Mouse (Mus musculus) forebrain, embryonic 13.5 days (tissue): Measurements from ENCODE around the gene Tanc1. TPM values are rescaled to one million over a fixed set of nuclear protein-coding genes. Genes with fewer than 3 reads are reported as not detected.

Experiments
- ATAC-seq: fragments of 200-750 bp; cut with Nextera tagmentation; 2 replicates; pipeline ENCODE4 v1.8.0; 2017
- H3K27ac ChIP-seq: fragments of 300-500 bp; sonication (generic); 2 replicates; pipeline ENCODE4 v1.5.1; 2015; ENCODE audit warnings: inconsistent platforms, mild to moderate bottlenecking, moderate library complexity
- H3K27me3 ChIP-seq: fragments of 300-500 bp; sonication (generic); 2 replicates; pipeline ENCODE4 v1.6.1; 2015; ENCODE audit warnings: mild to moderate bottlenecking, inconsistent platforms
- H3K36me3 ChIP-seq: fragments of 300-500 bp; sonication (generic); 2 replicates; pipeline ENCODE4 v1.6.1; 2015; ENCODE audit warnings: mild to moderate bottlenecking, inconsistent platforms; ENCODE audit not compliant: poor library complexity, severe bottlenecking
- H3K4me1 ChIP-seq: fragments of 300-500 bp; sonication (generic); 2 replicates; pipeline ENCODE4 v1.6.1; 2015; ENCODE audit warnings: inconsistent platforms
- H3K4me2 ChIP-seq: fragments of 300-500 bp; sonication (generic); 2 replicates; pipeline ENCODE4 v1.6.1; 2015; ENCODE audit warnings: inconsistent platforms, mild to moderate bottlenecking, moderate library complexity
- H3K4me3 ChIP-seq: fragments of 300-500 bp; sonication (generic); 2 replicates; pipeline ENCODE4 v1.5.1; 2015; ENCODE audit warnings: mild to moderate bottlenecking, inconsistent platforms
- H3K9ac ChIP-seq: fragments of 300-500 bp; sonication (generic); 2 replicates; pipeline ENCODE4 v1.6.1; 2015; ENCODE audit warnings: mild to moderate bottlenecking, inconsistent platforms
- H3K9me3 ChIP-seq: fragments of 300-500 bp; sonication (generic); replicated peaks from 2 replicates; pipeline ENCODE4 v1.6.1; 2016; ENCODE audit warnings: inconsistent platforms
- WGBS: fragments of 180-500 bp; shearing (Covaris S2); methylation state at CpG from one replicate; pipeline ENCODE4 v1.1.7; 2015; 5-methylcytosine and 5-hydroxymethylcytosine counted together
- polyA plus RNA-seq: library from polyadenylated mRNA; unstranded; fragments of >200 nt; fragmentation: Nextera tagmentation; extraction: Ambion mirVana; gene quantifications from 2 replicates; pipeline ENCODE4 v1.2.1, GENCODE M21; 2015

Gene Tanc1
- polyA plus RNA-seq, 1 experiment from 2014 or later = 12.7 TPM

DNA sequence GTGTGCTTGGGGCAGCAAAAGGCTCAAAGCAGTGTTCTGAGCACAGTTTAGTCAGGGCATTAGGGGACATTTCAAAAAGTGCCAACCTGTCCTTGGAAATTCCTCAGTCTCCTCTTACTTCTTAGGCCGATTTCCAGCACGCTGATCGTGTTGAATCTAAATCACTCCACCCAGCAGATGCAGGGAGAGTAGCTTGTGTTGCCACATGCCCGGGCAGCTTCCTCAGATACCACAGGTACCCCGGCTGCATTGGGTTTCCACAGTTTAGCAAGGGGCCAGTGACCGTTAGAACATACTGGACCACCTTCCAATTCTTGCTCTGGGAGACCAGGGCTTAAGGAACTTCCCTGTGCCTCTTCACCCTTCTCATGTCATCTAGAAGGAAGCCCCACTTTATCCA lies 164.0 kb downstream of the Tanc1 start:
- H3K9me3 ChIP-seq = no peaks in the 10 kb centered on the region
- no peak overlapping the region for H3K9ac ChIP-seq
- no peaks in the 10 kb centered on the region for H3K27me3 ChIP-seq
- H3K4me2 ChIP-seq = no peak overlapping the region
- peaks cover 22% of the 10 kb centered on the region; the same call in 1 of the 2 replicates for H3K4me1 ChIP-seq
- H3K4me3 ChIP-seq = no peak overlapping the region
- no peak for ATAC-seq
- no peak overlapping the region for H3K27ac ChIP-seq
- WGBS = 73% methylated on average over 6 of the region's 6 CpGs
- no peaks in the 10 kb centered on the region for H3K36me3 ChIP-seq

DNA sequence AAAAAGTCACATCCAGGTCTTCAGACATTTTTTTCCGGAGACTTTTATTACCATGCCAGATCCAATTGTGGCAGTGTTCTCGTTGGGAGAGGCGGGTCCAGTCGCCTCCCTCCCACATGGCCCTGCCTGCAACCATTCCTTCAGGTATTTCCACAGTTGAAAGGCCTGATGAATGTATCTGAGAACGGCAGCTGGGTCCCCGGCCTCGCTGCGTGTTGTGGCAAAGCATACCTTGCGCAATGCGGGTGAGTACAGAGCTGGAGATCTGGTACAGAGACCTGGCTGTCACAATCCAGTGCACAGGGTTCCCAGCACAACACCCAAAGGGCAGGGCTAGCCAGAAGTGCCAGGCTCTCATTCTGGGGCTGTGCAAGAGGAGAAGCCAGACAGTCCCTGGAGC lies 167.5 kb downstream of the Tanc1 start:
- no peaks in the 10 kb centered on the region for H3K27me3 ChIP-seq
- 90% methylated on average over 10 of the region's 10 CpGs for WGBS
- H3K36me3 ChIP-seq = no peaks in the 10 kb centered on the region
- H3K4me2 ChIP-seq = no peak overlapping the region
- H3K9me3 ChIP-seq = no peaks in the 10 kb centered on the region
- 0 out of 2 replicates have a peak, but pooled peaks cover 5% of the 10 kb centered on the region for H3K4me1 ChIP-seq
- H3K9ac ChIP-seq = no peak overlapping the region
- H3K27ac ChIP-seq = no peak overlapping the region
- no peak overlapping the region for H3K4me3 ChIP-seq
- no peak for ATAC-seq

DNA sequence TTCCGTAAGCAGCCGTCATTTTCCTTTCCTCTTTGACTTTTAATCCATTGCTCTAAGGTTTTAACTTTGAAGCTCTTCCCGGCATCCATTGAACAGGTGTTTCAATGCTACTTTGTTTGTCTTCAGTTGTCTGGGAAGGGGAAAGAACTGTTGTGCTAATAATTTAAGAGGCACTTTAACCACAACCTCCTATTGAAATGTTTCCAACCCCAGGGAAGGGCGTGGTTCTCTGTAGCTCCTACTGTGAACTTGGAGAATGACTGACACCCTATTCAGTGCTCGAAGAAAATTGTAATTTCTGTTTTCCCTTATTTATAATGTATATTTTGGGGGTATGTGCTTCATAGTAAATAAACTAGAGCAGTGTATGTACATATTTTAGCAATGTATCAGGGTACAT lies 168.4 kb downstream of the Tanc1 start:
- Histone ChIP-seq H3K27me3 (no peaks in the 10 kb centered on the region), H3K9ac (no peak overlapping the region), H3K9me3 (no peaks in the 10 kb centered on the region), H3K27ac (no peak overlapping the region), H3K36me3 (peaks cover 1% of the 10 kb centered on the region; the same call in 1 of the 2 replicates), H3K4me2 (no peak overlapping the region), H3K4me1 (0 out of 2 replicates have a peak, but pooled peaks cover 5% of the 10 kb centered on the region), H3K4me3 (no peak overlapping the region)
- 80% methylated on average over 5 of the region's 5 CpGs for WGBS
- ATAC-seq = no peak

DNA sequence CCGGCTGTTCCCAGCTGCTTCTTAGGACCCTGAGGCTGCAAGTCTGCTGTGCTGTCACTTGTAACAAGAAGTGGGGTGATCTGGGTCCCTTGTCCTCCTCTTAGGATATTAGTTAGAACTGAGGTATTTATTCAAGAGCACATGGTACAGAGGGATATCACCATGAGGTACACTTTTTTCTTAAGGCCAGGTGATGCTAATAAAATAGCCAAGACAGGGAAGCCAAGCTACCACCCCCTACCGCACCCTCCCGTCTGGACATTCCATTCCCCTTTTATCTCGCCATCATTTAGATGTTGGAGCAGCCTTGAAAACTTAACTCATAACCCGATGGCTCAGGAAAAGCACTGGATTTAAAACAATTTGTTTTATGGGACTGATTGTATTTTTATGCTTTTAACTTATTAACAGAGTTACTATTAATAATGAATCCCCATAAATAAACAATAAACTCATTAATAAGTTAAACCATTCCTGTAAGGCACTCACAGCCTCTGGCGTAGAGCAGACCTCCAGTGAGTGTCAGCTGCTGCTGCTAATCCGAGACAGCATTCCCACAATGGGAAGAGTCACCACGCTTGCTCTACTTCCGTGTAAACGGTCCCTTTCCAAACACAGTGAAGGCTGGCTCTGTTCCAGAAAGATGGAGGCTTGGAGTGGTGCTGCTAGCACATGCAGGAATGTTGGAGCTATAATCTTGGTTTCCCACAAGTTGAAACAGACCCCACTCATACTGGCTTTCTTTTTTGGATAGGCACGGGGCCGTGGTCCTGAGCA lies 171.4 kb downstream of the Tanc1 start:
- no peaks in the 10 kb centered on the region for H3K9me3 ChIP-seq
- H3K27me3 ChIP-seq = no peaks in the 10 kb centered on the region
- H3K9ac ChIP-seq = no peak overlapping the region
- no peak overlapping the region for H3K4me3 ChIP-seq
- H3K4me1 ChIP-seq = peaks cover 9% of the 10 kb centered on the region; the same call in 1 of the 2 replicates
- no peak overlapping the region for H3K4me2 ChIP-seq
- 70% methylated on average over 12 of the region's 12 CpGs for WGBS
- H3K36me3 ChIP-seq = peaks cover 11% of the 10 kb centered on the region; the same call in 1 of the 2 replicates
- no peak overlapping the region for H3K27ac ChIP-seq
- ATAC-seq = peak; percentile 50; the same call in 1 of the 2 replicates

DNA sequence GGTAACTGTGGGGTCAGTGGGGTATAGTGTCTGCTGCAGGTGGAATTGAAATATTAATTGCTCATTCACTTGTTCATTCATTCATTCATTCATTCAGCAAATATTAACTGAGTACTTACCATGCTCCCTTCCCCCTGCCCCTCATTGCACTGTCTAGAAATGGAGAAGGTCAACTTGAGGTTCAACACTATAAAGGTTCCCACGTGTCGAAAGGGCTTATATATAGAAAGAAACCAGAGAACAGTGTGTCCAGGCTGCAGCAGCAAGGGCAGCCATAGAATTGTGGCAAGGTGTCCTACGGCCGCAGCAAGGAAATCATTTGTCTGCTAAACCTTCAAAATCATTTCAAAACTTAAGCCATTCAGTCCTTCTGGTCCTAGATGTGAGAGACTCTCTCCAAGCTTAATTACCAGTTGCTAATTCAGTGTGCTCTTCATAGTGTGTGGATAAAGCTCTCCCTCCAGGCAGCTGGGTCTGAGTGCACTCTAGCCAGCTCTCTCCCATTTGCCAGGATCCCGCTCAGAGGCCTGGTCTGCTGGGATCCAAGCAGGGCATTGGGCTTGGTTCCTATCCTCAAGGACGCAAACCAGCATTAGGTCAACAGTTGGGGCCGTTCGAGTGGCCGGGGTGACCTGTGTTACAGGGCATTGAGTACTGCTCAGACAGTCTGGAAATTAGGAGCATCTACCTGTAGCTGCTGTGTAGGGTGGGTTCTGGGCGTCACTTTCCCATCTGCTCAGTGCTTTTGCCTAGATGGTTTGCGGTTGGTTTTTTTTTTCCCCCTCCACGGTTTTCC lies 172.2 kb downstream of the Tanc1 start:
- peaks cover 11% of the 10 kb centered on the region; the same call in 1 of the 2 replicates for H3K36me3 ChIP-seq
- no peak overlapping the region for H3K9ac ChIP-seq
- WGBS = 91% methylated on average over 12 of the region's 12 CpGs

DNA sequence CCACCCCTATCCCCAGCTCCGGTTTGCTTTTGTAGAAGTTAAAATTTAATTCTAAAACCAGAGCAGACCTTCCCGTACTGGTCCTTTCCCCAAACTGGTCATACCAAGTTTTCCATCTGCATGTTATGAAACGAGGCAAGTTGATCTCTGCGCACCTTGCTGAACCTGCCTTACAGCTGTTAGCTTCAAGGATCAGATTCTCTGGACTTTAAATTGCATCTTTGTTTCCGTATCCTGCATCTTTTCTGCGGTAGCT lies 172.7 kb downstream of the Tanc1 start:
- no peak for ATAC-seq
- H3K4me1 ChIP-seq = peaks cover 21% of the 10 kb centered on the region; the same call in 1 of the 2 replicates
- 89% methylated on average over 6 of the region's 6 CpGs for WGBS

More for the DNA sequence above, 172.2 kb downstream of the Tanc1 start:
- Histone ChIP-seq H3K27ac (no peak overlapping the region), H3K27me3 (no peaks in the 10 kb centered on the region), H3K9me3 (no peaks in the 10 kb centered on the region), H3K4me3 (no peak overlapping the region), H3K4me1 (peaks cover 16% of the 10 kb centered on the region; the same call in 1 of the 2 replicates), H3K4me2 (no peak overlapping the region)
- no peak for ATAC-seq

DNA sequence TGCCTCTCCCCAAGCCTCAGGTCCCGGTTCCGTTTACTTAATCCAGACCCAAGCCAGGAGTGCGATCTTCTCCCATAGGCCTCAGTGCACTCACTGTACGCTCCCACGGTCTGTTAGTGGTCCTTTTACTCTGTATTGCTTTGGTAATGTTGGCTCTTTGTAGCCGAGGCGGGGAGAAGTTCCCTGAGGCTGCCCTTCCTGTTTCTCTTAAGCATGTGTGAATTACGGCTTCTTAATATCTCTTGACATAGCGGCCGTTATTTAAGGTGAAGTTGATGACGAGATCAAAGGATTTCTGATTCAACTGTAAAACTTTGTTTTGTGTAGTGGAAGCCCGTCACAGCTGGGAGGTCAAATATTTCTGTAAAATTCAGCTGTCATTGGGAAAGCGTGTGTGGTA lies 173.8 kb downstream of the Tanc1 start:
- Histone ChIP-seq H3K9me3 (no peaks in the 10 kb centered on the region), H3K9ac (no peak overlapping the region), H3K27me3 (no peaks in the 10 kb centered on the region), H3K27ac (no peak overlapping the region), H3K4me1 (peaks cover 21% of the 10 kb centered on the region; the same call in 1 of the 2 replicates), H3K4me2 (no peak overlapping the region), H3K4me3 (no peak overlapping the region), H3K36me3 (peaks cover 11% of the 10 kb centered on the region; the same call in 1 of the 2 replicates)
- 89% methylated on average over 13 of the region's 13 CpGs for whole genome bisulfite sequencing
- no peak for ATAC-seq

More for the DNA sequence above, 172.7 kb downstream of the Tanc1 start:
- Histone ChIP-seq H3K9me3 (no peaks in the 10 kb centered on the region), H3K4me2 (no peak overlapping the region), H3K27me3 (no peaks in the 10 kb centered on the region), H3K4me3 (no peak overlapping the region), H3K36me3 (peaks cover 11% of the 10 kb centered on the region; the same call in 1 of the 2 replicates), H3K27ac (no peak overlapping the region), H3K9ac (no peak overlapping the region)

DNA sequence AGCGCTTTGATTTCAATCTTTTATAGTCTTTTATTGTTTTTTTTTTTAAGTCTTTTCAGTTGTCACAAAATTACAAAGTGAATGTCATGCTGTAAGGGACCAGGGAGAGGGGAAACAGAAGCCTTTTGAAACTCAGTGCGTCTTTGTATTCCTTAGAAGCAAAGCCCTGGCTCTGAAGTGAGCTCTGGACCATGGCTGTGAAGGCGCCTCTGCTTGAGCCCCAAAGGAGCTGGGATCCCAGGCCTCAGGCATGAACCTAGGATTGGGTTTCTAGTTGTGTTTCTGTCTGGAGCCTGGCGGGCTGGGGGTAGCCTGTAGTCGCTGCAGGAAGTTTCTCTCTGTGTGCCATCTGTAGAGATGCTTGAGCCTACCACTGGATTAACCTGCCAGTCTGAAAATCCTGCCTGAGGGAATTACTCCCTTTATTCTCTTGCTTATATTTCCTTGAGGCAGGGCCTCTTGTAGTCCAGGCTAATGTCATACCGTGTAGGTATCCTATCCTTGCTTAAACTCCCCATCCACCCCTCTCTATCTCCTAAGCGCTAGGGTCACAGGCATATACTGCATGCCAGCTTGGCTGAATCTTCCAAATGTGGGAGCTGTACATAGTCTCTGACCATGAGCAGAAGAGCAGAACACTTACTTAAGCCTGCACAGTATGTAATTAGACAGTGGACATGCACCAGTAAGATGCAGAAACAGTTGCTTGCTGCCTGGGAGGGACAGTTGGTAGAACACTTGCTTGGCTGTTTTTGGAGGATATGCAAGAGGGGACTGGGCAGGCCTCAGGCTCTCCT lies 177.1 kb downstream of the Tanc1 start:
- H3K9ac ChIP-seq = no peak overlapping the region
- H3K27ac ChIP-seq = peak overlapping the region; percentile 44; the same call in 1 of the 2 replicates
- no peak overlapping the region for H3K4me3 ChIP-seq
- WGBS = 48% methylated on average over 7 of the region's 7 CpGs
- no peak for ATAC-seq
- H3K27me3 ChIP-seq = no peaks in the 10 kb centered on the region
- H3K4me1 ChIP-seq = peaks cover 16% of the 10 kb centered on the region; the same call in 1 of the 2 replicates
- H3K9me3 ChIP-seq = no peaks in the 10 kb centered on the region
- H3K36me3 ChIP-seq = peaks cover 40% of the 10 kb centered on the region
- H3K4me2 ChIP-seq = no peak overlapping the region

DNA sequence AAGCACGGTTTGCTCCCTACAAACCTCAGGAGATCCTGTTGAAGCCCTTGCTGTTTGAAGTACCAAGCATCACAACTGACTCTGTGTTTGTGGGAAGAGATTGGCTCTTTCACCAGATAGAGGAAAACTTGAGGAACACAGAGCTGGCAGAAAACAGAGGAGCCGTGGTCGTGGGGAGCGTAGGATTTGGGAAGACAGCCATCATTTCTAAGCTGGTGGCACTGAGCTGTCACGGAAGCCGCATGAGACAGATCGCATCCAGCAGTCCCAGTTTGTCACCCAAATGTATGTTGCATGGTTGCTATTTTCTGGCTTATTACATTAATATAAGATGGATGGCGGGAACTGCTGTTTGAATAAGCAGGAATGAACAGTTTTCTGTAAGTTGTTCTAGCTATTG lies 179.8 kb downstream of the Tanc1 start:
- Histone ChIP-seq H3K4me3 (no peak overlapping the region), H3K9me3 (no peaks in the 10 kb centered on the region), H3K4me2 (no peak overlapping the region), H3K36me3 (peaks cover 38% of the 10 kb centered on the region), H3K27ac (no peak overlapping the region), H3K4me1 (peaks cover 16% of the 10 kb centered on the region; the same call in 1 of the 2 replicates), H3K27me3 (no peaks in the 10 kb centered on the region), H3K9ac (no peak overlapping the region)
- WGBS = 94% methylated on average over 8 of the region's 8 CpGs
- ATAC-seq = no peak

DNA sequence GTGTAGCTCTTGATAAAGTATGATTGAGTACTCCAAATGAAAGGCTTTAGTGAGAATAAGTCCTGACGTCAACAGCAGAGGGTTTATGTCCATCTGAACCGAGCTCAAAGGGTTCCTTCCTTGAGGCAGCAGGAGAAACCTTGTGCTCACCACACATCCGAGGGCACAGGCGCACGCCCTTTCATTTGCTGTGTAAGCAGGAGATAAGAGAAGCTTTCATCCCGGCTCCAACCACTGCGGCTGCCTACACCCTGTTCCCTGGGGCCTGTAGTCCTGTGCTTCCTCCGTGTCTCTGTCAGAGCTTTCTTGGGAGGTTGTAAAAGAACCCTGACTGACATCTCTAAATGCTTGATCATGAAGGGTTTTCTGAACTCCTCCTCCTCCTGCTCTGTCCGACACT lies 181.5 kb downstream of the Tanc1 start:
- WGBS = 88% methylated on average over 9 of the region's 9 CpGs
- Histone ChIP-seq H3K4me2 (no peak overlapping the region), H3K27ac (no peak overlapping the region), H3K27me3 (no peaks in the 10 kb centered on the region), H3K9me3 (no peaks in the 10 kb centered on the region), H3K36me3 (peaks cover 38% of the 10 kb centered on the region), H3K4me3 (no peak overlapping the region), H3K9ac (no peak overlapping the region), H3K4me1 (peaks cover 11% of the 10 kb centered on the region; the same call in 1 of the 2 replicates)
- no peak for ATAC-seq

DNA sequence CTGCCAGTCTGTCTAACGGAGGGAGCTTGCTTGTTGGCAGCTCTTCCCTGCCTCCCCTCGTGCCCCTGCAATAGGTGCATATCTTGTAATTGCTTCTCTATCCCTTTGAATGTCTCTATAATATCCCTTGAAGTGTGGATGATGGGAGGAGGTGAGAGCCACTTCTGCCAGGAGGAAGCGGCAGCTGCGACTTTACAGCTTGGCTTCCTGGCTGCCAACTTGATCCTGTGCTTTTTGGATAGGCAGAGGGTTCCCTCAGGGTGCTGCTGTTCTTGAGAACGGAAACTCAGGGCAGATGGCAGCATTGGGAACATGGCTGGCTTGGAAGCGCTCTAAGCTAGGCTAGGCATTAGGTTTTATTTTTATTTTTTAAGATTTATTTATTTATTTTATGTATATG lies 183.0 kb downstream of the Tanc1 start:
- Histone ChIP-seq H3K4me2 (no peak overlapping the region), H3K9ac (no peak overlapping the region), H3K9me3 (no peaks in the 10 kb centered on the region), H3K36me3 (peaks cover 41% of the 10 kb centered on the region), H3K4me1 (no peaks in the 10 kb centered on the region), H3K27ac (no peak overlapping the region), H3K27me3 (no peaks in the 10 kb centered on the region), H3K4me3 (no peak overlapping the region)
- 83% methylated on average over 6 of the region's 6 CpGs for WGBS
- ATAC-seq = peak; percentile 63; the same call in 1 of the 2 replicates
